Mouse (Mus musculus): Measurements from ENCODE around the gene Snd1. TPM values are rescaled to one million over a fixed set of nuclear protein-coding genes. Genes with fewer than 3 reads are reported as not detected.

Snd1 gene
- 104 and 109 TPM in 2 replicates for polyA plus RNA-seq (2016; fragmentation: Nextera tagmentation; extraction: Ambion mirVana)

GRCm38 (mm10) chr6:28474839-28475238, at the start of gene Snd1:
Gene Snd1, plus strand, starts transcription at chr6:28475139.
- Histone ChIP-seq H3K4me2 (no peak within 1 kb of the TSS), H3K27me3 (no peaks in the 10 kb centered on the region), H3K9ac (no peak within 1 kb of the TSS), H3K4me1 (peaks cover 7% of the 10 kb centered on the region), H3K4me3 (replicated peaks) (no peak within 1 kb of the TSS), H3K36me3 (replicated peaks) (no peaks in the 10 kb centered on the region), H3K27ac (no peak within 1 kb of the TSS), H3K9me3 (no peaks in the 10 kb centered on the region)
- 89% methylated on average over 5 of the region's 5 CpGs for WGBS
- ATAC-seq (ENCODE audit: low FRiP score): no peak

- Histone ChIP-seq H3K9ac (no peak within 1 kb of the TSS), H3K4me2 (no peak within 1 kb of the TSS), H3K9me3 (no peaks in the 10 kb centered on the region), H3K36me3 (replicated peaks) (peaks cover 9% of the 10 kb centered on the region), H3K4me3 (replicated peaks) (no peak within 1 kb of the TSS), H3K27ac (no peak within 1 kb of the TSS), H3K4me1 (peaks cover 13% of the 10 kb centered on the region), H3K27me3 (no peaks in the 10 kb centered on the region)
- ATAC-seq (ENCODE audit: low FRiP score): no peak
- WGBS: 77% methylated on average over 3 of the region's 3 CpGs
These were observed 47.7 kb upstream of the Snd1 start, which contains the start of gene Fscn3 for GRCm38 (mm10) chr6:28427096-28427839. Gene Fscn3, plus strand, starts transcription at chr6:28427789.

GRCm38 (mm10) chr6:28428290-28428689, 46.6 kb upstream of the Snd1 start, which contains the start of gene Gcc1:
Gene Gcc1, minus strand, starts transcription at chr6:28428390.
- H3K27ac ChIP-seq: no peak within 1 kb of the TSS
- H3K4me2 ChIP-seq: no peak within 1 kb of the TSS
- ATAC-seq (ENCODE audit: low FRiP score): no peak
- peaks cover 12% of the 10 kb centered on the region for H3K4me1 ChIP-seq
- no peak within 1 kb of the TSS for H3K4me3 ChIP-seq (replicated peaks)
- H3K27me3 ChIP-seq: no peaks in the 10 kb centered on the region
- H3K9me3 ChIP-seq: no peaks in the 10 kb centered on the region
- 87% methylated on average over 3 of the region's 3 CpGs for WGBS
- peaks cover 9% of the 10 kb centered on the region for H3K36me3 ChIP-seq (replicated peaks)
- no peak within 1 kb of the TSS for H3K9ac ChIP-seq

GRCm38 (mm10) chr6:28429870-28430269, 45.1 kb upstream of the Snd1 start:
- Histone ChIP-seq H3K4me1 (peaks cover 3% of the 10 kb centered on the region), H3K27ac (no peak overlapping the region), H3K4me2 (no peak overlapping the region), H3K27me3 (no peaks in the 10 kb centered on the region), H3K36me3 (replicated peaks) (peaks cover 9% of the 10 kb centered on the region), H3K9ac (no peak overlapping the region), H3K4me3 (replicated peaks) (no peak overlapping the region), H3K9me3 (no peaks in the 10 kb centered on the region)
- ATAC-seq (ENCODE audit: low FRiP score): no peak
- WGBS: 96% methylated on average over 11 of the region's 11 CpGs

- Histone ChIP-seq H3K27ac (no peak overlapping the region), H3K4me3 (replicated peaks) (no peak overlapping the region), H3K27me3 (no peaks in the 10 kb centered on the region), H3K36me3 (replicated peaks) (peaks cover 3% of the 10 kb centered on the region), H3K4me2 (no peak overlapping the region), H3K4me1 (no peaks in the 10 kb centered on the region), H3K9me3 (no peaks in the 10 kb centered on the region), H3K9ac (no peak overlapping the region)
- no peak for ATAC-seq (ENCODE audit: low FRiP score)
- WGBS: 82% methylated on average over 10 of the region's 10 CpGs
These were observed 44.0 kb upstream of the Snd1 start for GRCm38 (mm10) chr6:28430795-28431537.

- no peak for ATAC-seq (ENCODE audit: low FRiP score)
- H3K4me1 ChIP-seq: no peaks in the 10 kb centered on the region
- no peak overlapping the region for H3K9ac ChIP-seq
- 80% methylated on average over 6 of the region's 6 CpGs for WGBS
- no peaks in the 10 kb centered on the region for H3K36me3 ChIP-seq (replicated peaks)
- H3K27ac ChIP-seq: no peak overlapping the region
- no peak overlapping the region for H3K4me3 ChIP-seq (replicated peaks)
- H3K4me2 ChIP-seq: no peak overlapping the region
- H3K27me3 ChIP-seq: no peaks in the 10 kb centered on the region
- H3K9me3 ChIP-seq: no peaks in the 10 kb centered on the region
These were observed 43.4 kb upstream of the Snd1 start for GRCm38 (mm10) chr6:28431538-28431855.

- H3K4me1 ChIP-seq: peaks cover 4% of the 10 kb centered on the region; the same call in 1 of the 2 replicates
- H3K4me2 ChIP-seq: no peak overlapping the region
- 82% methylated on average over 7 of the region's 7 CpGs for WGBS
These were observed 27.0 kb upstream of the Snd1 start for GRCm38 (mm10) chr6:28447937-28448336.

GRCm38 (mm10) chr6:28449253-28449652, 25.7 kb upstream of the Snd1 start, which contains the start of gene Pax4:
Gene Pax4, minus strand, starts transcription at chr6:28449353.
- WGBS: 80% methylated on average over 2 of the region's 2 CpGs
- H3K4me3 ChIP-seq (replicated peaks): no peak within 1 kb of the TSS
- no peak within 1 kb of the TSS for H3K4me2 ChIP-seq
- H3K4me1 ChIP-seq: peaks cover 4% of the 10 kb centered on the region; the same call in 1 of the 2 replicates
- no peak within 1 kb of the TSS for H3K9ac ChIP-seq
- no peaks in the 10 kb centered on the region for H3K9me3 ChIP-seq
- no peaks in the 10 kb centered on the region for H3K36me3 ChIP-seq (replicated peaks)
- H3K27me3 ChIP-seq: peaks cover 39% of the 10 kb centered on the region
- no peak within 1 kb of the TSS for H3K27ac ChIP-seq
- ATAC-seq (ENCODE audit: low FRiP score): no peak

More at GRCm38 (mm10) chr6:28447937-28448336, 27.0 kb upstream of the Snd1 start:
- ATAC-seq (ENCODE audit: low FRiP score): no peak
- Histone ChIP-seq H3K36me3 (replicated peaks) (no peaks in the 10 kb centered on the region), H3K27me3 (peaks cover 35% of the 10 kb centered on the region), H3K9me3 (no peaks in the 10 kb centered on the region), H3K27ac (no peak overlapping the region), H3K4me3 (replicated peaks) (no peak overlapping the region), H3K9ac (no peak overlapping the region)

GRCm38 (mm10) chr6:28450481-28450880, 24.5 kb upstream of the Snd1 start:
- 16% methylated on average over 5 of the region's 5 CpGs for WGBS
- Histone ChIP-seq H3K36me3 (replicated peaks) (no peaks in the 10 kb centered on the region), H3K4me1 (peaks cover 4% of the 10 kb centered on the region; the same call in 1 of the 2 replicates), H3K9ac (no peak overlapping the region), H3K9me3 (no peaks in the 10 kb centered on the region), H3K4me2 (no peak overlapping the region), H3K4me3 (replicated peaks) (no peak overlapping the region), H3K27ac (no peak overlapping the region), H3K27me3 (peaks cover 39% of the 10 kb centered on the region)
- ATAC-seq (ENCODE audit: low FRiP score): no peak

- Histone ChIP-seq H3K4me3 (replicated peaks) (no peak overlapping the region), H3K9me3 (no peaks in the 10 kb centered on the region), H3K4me2 (no peak overlapping the region), H3K4me1 (peaks cover 4% of the 10 kb centered on the region; the same call in 1 of the 2 replicates), H3K27ac (no peak overlapping the region), H3K36me3 (replicated peaks) (no peaks in the 10 kb centered on the region), H3K9ac (no peak overlapping the region), H3K27me3 (peaks cover 39% of the 10 kb centered on the region)
- 4% methylated on average over 12 of the region's 12 CpGs for whole genome bisulfite sequencing
- no peak for ATAC-seq (ENCODE audit: low FRiP score)
These were observed 24.0 kb upstream of the Snd1 start for GRCm38 (mm10) chr6:28450977-28451376.

- no peak for ATAC-seq (ENCODE audit: low FRiP score)
- Histone ChIP-seq H3K27me3 (no peaks in the 10 kb centered on the region), H3K27ac (no peak overlapping the region), H3K36me3 (replicated peaks) (no peaks in the 10 kb centered on the region), H3K9ac (no peak overlapping the region), H3K9me3 (no peaks in the 10 kb centered on the region), H3K4me1 (no peaks in the 10 kb centered on the region), H3K4me2 (no peak overlapping the region), H3K4me3 (replicated peaks) (no peak overlapping the region)
These were observed 15.7 kb upstream of the Snd1 start for GRCm38 (mm10) chr6:28459221-28459668.

- Histone ChIP-seq H3K4me1 (no peaks in the 10 kb centered on the region), H3K4me2 (no peak overlapping the region), H3K9ac (no peak overlapping the region), H3K27ac (no peak overlapping the region), H3K27me3 (no peaks in the 10 kb centered on the region), H3K36me3 (replicated peaks) (no peaks in the 10 kb centered on the region), H3K9me3 (no peaks in the 10 kb centered on the region), H3K4me3 (replicated peaks) (no peak overlapping the region)
- ATAC-seq (ENCODE audit: low FRiP score): no peak
- WGBS: 13% methylated on average over 5 of the region's 5 CpGs
These were observed 14.4 kb upstream of the Snd1 start for GRCm38 (mm10) chr6:28460534-28460933.

All from forebrain, embryonic 12.5 days (tissue).